Mouse (Mus musculus): ENCODE results near the gene Ankra2.

Gene Ankra2

GRCm38 (mm10) chr13:98262636-98263457, at the start of gene Ankra2, which contains the start of gene Utp15:
TSS of gene Ankra2 (plus strand) at chr13:98263074.
TSS of gene Utp15 (minus strand) at chr13:98263041.
- DNase-seq: peak; percentile 98

GRCm38 (mm10) chr13:98222848-98223247, 40.0 kb upstream of the Ankra2 start:
- no peak for DNase-seq

DNA sequence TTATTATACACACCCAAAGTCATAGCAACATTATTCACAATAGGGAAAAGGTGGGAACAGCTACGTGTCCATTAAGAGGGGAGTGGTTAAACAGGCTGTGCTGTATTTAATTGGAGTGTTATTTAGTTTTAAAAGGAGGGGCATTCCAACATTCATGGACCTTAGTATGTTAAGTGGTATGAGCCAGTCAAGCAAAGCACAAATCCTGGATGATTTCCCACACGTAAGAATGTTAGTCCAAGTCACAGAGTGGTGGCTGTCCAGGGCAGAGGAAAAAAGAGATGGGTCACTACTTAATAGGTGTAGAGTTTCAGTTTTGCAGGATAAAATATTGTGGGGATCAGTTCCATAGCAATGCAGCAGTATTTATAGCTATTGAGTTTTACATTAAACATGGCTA, 36.6 kb upstream of the Ankra2 start:
- no peak for DNase-seq

DNA sequence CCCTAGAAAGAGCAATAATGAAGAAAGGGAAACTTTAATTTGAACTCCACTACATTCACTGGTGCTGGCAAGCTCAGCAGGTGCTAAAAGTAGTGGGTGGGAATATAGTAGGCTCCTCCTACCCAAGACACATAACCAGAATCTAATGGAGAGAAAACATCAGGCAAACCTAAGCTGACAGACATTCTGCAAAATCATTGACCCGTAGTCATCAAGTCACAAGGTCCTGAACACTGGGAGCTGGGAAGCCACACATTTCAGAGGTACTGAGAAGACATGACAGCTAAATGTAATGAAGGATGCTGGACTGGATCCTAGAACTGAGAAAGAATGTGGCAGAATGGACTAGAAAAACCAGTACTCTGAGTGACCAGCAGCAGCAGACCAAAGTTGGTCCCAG, 32.4 kb upstream of the Ankra2 start:
- DNase-seq: no peak

GRCm38 (mm10) chr13:98235451-98235850, 27.4 kb upstream of the Ankra2 start:
- no peak for DNase-seq

DNA sequence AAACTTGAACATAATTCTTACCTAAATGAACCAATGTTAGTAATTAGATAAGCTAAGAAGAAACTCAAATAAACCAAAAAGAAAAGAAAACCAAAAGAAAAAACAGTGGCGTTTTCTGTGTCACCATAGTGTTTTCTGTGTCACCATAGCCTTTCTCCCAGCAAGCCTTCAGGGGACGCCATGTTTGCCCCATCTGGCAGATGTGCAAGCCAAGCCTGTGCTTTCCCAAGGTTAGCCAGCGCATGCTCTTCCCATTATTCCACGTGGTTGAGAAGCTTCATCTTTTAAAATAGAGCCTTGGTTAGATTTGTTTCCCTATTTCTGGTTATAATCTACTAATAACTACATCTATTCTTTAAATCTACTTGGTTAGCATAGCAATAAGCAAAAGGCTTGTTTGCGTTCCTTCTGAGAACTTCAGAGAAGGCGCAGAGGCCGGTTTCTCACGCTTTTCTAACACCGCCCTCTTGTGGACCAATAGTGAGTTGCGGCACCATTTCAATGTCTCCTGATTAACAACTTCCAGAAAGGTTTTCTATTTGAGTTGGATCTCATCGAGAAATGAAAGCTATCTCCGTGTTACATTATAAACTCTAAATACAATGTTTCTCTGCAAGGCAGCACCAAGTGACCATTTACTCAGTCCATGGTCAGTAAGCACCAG, 22.8 kb upstream of the Ankra2 start:
- DNase-seq: peak; percentile 7

GRCm38 (mm10) chr13:98241531-98242282, 21.2 kb upstream of the Ankra2 start:
- DNase-seq: no peak

- no peak for DNase-seq
Observed at GRCm38 (mm10) chr13:98244571-98245350, 18.1 kb upstream of the Ankra2 start.

GRCm38 (mm10) chr13:98245386-98245785, 17.5 kb upstream of the Ankra2 start:
- no peak for DNase-seq

GRCm38 (mm10) chr13:98249594-98249993, 13.3 kb upstream of the Ankra2 start:
- DNase-seq: no peak

DNA sequence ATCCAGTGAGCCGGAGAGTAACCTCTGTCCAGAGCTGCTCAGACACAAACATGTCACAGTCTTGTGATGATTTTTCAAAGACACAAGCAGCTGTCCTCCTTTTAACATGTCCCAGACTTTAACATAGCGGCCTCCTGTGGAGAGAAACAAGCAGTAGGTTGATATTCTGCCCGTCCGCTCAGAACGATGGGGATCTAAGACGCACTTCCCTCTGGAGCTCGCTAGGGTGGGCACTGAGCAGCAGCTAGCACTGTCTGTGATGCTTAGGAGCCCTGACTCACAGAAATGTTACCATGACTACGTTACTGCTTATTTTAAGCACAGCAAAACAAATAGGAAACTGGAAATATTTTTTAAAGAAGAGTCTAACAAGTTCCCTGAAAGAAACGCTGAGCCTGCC, 8.0 kb upstream of the Ankra2 start:
- no peak for DNase-seq

- no peak for DNase-seq
Observed at GRCm38 (mm10) chr13:98263458-98263987, 649 bp downstream of the Ankra2 start.

DNA sequence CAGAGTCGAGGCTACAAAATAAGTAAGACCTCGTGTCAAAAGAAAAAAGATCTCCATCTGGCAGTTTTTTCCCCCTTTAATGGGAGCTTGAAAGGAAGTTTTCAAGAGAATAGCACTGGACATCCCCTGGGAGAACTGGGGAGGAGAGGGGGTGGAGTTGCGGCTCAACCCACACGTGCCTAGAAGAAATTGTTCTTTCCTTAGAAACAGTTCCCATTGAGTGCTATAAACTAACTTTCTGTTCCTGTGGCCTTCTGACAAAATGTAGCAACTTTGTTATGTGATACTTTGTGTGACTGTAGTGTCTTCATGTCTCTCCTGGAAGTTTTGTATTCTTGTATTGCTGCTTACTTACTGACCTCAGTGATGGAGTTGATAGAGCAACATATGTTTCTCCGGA, 1.2 kb downstream of the Ankra2 start:
- DNase-seq: no peak

DNA sequence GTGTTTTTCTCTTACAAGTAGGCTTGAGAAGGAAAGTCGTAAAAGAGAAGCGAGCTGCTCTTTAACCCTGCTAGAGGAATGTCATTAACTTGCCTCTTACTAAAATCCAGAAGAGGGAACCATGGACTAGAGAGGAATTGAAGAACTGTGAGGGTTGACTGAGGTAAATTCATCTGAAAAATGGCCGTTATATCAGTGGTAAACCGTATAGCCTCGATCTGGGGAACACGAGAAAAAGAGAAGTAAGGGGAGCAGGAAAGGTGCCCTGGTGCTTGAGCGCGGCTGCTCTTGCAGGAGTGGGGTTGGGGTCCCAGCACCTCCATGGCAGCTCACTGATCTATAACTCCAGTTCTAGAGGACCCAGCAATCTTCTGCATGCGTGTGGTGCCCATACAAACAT, 11.1 kb downstream of the Ankra2 start:
- DNase-seq: no peak

DNA sequence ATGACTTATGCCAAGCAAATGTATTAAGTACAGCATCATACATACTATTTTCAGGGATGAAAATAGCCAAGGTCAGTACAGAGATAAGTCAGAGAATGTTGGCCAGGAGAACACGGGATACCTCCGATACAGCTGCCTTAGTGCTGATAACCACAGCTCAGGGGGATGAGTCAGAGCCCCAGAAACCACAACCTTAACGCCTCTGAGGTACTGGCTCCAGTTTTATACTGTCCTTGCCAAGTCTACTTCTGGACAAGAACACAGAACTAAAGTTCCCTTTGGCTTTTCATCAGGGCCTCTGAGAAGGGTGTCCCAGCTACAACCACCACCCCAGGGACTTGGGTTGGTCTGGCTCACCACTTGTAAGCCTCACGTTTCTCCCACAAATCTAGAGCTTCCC, 12.8 kb downstream of the Ankra2 start:
- DNase-seq: no peak

- no peak for DNase-seq
Observed at GRCm38 (mm10) chr13:98276253-98276652, 13.4 kb downstream of the Ankra2 start.

GRCm38 (mm10) chr13:98277501-98277900, 14.6 kb downstream of the Ankra2 start:
- DNase-seq: no peak

DNA sequence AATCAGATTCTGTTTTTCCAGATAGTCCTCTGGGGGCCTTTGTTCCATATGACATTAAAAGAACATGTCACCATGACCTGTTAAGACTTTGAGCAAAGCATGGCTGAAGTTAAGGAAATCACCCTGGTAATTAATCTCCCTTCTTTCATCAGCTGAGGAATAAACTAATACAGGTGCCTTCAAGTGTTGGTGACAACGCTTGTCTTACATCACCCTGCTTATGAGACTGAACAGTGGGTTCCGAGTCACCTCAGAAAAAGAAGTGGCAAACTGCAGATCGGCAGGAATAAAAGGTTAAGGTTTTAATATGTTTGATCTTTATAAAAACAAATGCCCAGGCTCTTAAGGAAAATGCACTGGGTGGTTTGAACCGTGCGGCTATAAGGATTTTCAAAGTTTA, 16.8 kb downstream of the Ankra2 start, which contains the start of gene Gm21976:
Gm21976 (plus strand) TSS at position 202 of the 400 bp plus-strand sequence.
- DNase-seq: no peak

GRCm38 (mm10) chr13:98280990-98281650, 18.2 kb downstream of the Ankra2 start:
- DNase-seq: no peak

DNA sequence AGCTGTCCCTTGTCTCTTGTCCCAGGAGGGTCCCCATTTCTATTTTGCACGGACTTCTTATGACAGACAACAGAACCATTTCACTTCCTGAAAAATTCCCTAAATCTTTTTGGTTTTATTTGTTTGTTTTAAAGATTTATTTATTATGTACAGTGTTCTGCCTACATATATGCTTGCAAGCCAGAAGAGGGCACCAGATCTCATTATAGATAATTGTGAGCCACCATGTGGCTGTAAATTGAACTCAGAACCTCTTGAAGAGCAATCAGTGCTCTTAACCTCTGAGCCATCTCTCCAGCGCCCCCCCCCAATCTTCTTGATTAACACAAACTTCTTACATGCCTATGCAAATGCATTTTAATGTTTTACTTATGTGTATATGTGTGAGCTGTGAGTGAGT, 27.8 kb downstream of the Ankra2 start:
- DNase-seq: no peak

DNA sequence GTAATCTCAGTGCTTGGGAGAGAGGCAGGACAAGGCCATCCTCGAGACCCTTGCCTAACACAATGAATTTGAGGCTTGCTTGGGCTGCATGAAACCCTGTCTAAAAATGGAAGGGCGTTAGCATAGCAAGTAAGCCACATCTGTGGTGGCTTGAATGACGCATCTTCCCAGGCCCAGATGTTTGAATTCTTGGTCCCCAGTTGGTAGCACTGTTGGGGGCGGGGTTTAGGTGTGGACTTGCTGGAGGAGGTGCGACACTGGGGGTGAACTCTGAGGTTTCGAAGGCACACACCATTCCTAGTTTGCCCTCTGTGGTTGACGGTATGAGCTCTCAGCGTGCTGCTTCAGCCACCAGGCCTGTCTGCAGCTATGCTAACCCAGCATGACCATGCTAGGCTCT, 28.8 kb downstream of the Ankra2 start:
- DNase-seq: no peak

GRCm38 (mm10) chr13:98296072-98296471, 33.2 kb downstream of the Ankra2 start:
- DNase-seq: no peak

Data from kidney, adult 11 months (tissue).